Mouse (Mus musculus) thymus, adult 2 months (tissue): Measurements from ENCODE around the gene Akap13.

Source experiments
- CTCF ChIP-seq: fragments of 200-500 bp; IDR thresholded peaks from 2 replicates; pipeline ENCODE4 v1.5.1; 2012; ENCODE audit warnings: mild to moderate bottlenecking, control low read depth, low read length, moderate library complexity, borderline replicate concordance; ENCODE audit not compliant: control insufficient read depth, poor library complexity, insufficient read depth; ENCODE audit errors: extremely low read depth
- POLR2A ChIP-seq: fragments of 200-500 bp; IDR thresholded peaks from 2 replicates; pipeline ENCODE4 v1.6.1; 2012; ENCODE audit warnings: mild to moderate bottlenecking, low read length, control low read depth, moderate library complexity; ENCODE audit not compliant: control insufficient read depth, poor library complexity, insufficient read depth; ENCODE audit errors: extremely low read depth

DNA sequence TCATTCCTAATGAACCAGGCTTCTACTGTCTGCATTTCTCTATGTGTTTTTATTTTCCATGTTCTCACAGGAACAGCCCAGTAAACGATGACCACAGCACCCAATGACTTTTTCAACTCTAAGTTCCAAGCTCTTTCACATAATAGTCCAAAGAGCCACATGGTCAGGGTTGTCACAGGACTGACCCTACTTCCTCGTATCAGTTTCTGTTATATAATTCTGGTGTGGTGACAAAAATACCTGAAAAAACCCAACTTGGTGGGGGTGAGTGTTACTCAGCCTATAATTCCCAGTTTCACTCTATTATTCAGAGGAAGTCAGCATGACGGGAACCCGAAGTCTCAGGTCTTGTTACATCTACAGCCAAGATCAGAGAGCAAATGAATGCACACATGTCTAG, 45.5 kb downstream of the Akap13 start:
- TF ChIP-seq CTCF, result no peak
- no peak for TF ChIP-seq POLR2A
